Mouse (Mus musculus): Measurements from ENCODE around the gene Tmem106c. TPM values are rescaled to one million over a fixed set of nuclear protein-coding genes. Genes with fewer than 3 reads are reported as not detected.

The Tmem106c gene
- polyA plus RNA-seq, 1 experiment from 2014 or later = 37.8 TPM

Other genes with a start within 250 kb of the Tmem106c start
- 1.7 and 2.8 TPM in 2 replicates for gene Endou, start 232.9 kb upstream of the Tmem106c start, polyA plus RNA-seq (2015; fragmentation: Nextera tagmentation; extraction: Ambion mirVana)
- 7.1 and 9.3 TPM in 2 replicates for gene Rapgef3, start 196.2 kb upstream of the Tmem106c start, polyA plus RNA-seq (2015; fragmentation: Nextera tagmentation; extraction: Ambion mirVana)
- 34.7 and 41.9 TPM in 2 replicates for gene Slc48a1, start 185.7 kb upstream of the Tmem106c start, polyA plus RNA-seq (2015; fragmentation: Nextera tagmentation; extraction: Ambion mirVana)
- gene Hdac7, start 119.7 kb upstream of the Tmem106c start, polyA plus RNA-seq (2015; fragmentation: Nextera tagmentation; extraction: Ambion mirVana) = 32.4 and 37.1 TPM in 2 replicates
- 2.3 and 2.8 TPM in 2 replicates for gene Vdr, start 53.6 kb upstream of the Tmem106c start, polyA plus RNA-seq (2015; fragmentation: Nextera tagmentation; extraction: Ambion mirVana)
- gene Col2a1, start 40.5 kb downstream of the Tmem106c start, polyA plus RNA-seq (2015; fragmentation: Nextera tagmentation; extraction: Ambion mirVana) = 306 and 385 TPM in 2 replicates
- 43.0 and 47.0 TPM in 2 replicates for gene Pfkm, start 128.4 kb downstream of the Tmem106c start, polyA plus RNA-seq (2015; fragmentation: Nextera tagmentation; extraction: Ambion mirVana)
- gene Senp1, start 129.5 kb downstream of the Tmem106c start, polyA plus RNA-seq (2015; fragmentation: Nextera tagmentation; extraction: Ambion mirVana) = 36.5 and 42.1 TPM in 2 replicates
- 49.2 and 55.3 TPM in 2 replicates for gene Asb8, start 201.4 kb downstream of the Tmem106c start, polyA plus RNA-seq (2015; fragmentation: Nextera tagmentation; extraction: Ambion mirVana)
- 1.1 and 1.9 TPM in 2 replicates for gene Ccdc184, start 203.0 kb downstream of the Tmem106c start, polyA plus RNA-seq (2015; fragmentation: Nextera tagmentation; extraction: Ambion mirVana)
- not detected in 2 replicates for gene Olfr288, start 231.3 kb downstream of the Tmem106c start, polyA plus RNA-seq (2015; fragmentation: Nextera tagmentation; extraction: Ambion mirVana)

Measured in embryonic facial prominence, embryonic 13.5 days (tissue).